Mouse (Mus musculus) adrenal gland, adult 10 weeks (tissue): Measurements from ENCODE around the gene Polr2j. TPM values are rescaled to one million over a fixed set of nuclear protein-coding genes. Genes with fewer than 3 reads are reported as not detected.

Source experiments
- polyA plus RNA-seq: library from polyadenylated mRNA; stranded (reverse); fragments of 350-450 nt; fragmentation: Illumina TruSeq; extraction: RNeasy Lipid Tissue Mini Kit (QIAGEN cat#74804); gene quantifications from one replicate; pipeline ENCODE4 v1.2.3, GENCODE M21; 2014; ENCODE audit warnings: low read depth, low replicate concordance

The Polr2j gene
- polyA plus RNA-seq: 6.1 TPM

GRCm38 (mm10) chr5:136115891-136116783, at the start of gene Polr2j:
TSS of gene Polr2j (plus strand) at chr5:136116631.

DNA sequence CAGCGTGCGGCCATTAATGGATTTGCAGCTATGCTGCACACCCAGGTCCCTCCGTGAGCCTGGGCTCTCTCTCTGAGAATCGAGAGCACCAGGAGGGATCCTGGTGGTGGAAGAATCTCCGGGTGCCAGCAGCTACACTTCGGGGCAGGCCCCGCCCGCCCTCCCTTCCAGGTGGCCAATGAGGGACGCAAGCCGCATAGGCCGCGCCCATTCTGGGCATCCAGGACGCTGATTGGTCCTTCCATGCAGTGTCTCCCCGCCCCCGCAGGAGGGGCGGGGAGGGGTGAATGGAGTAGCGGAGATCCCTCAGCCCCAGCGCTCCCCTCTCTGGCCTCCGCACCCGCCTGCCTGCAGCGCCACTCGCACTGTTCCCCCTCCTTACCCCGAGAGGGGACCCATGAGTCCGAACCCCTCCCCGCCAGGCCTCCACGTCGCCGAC, 32.7 kb upstream of the Polr2j start, which contains the start of gene Rasa4:
Gene Rasa4, plus strand, starts transcription at position 248 of the 439 bp plus-strand sequence.

DNA sequence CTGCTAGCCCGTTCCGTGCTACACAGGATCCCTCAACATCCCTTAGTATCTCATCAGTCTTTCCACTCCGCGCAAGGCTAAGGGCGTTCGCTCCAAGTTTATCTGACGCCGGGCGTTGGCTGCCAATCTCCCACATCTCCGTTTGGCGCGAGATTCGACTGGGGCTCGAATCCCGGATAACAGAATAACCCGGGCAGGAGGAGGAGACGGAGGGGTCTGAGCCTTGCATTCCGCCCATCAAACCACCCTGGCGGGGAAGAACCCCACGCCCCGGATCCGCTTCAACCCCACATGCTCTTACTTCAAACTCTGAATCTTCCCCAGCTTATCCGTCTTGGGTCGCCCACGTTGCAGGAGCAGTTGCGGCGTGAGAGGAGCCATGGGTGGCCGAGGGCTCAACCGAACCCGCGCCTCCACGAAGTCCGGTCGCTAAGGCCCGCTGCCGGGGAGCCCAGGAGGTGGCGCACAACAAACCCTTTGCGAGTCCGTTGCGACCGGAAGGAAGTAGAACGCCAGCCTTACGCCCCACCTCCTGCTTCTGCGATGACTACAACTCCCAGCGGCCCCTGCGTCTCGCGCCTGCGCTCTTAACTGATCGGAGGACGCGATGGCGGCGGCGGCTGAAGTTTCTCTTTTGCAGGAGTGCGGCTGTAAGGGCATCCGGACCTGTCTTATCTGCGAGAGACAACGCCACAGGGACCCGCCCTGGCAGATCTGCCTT, 19.3 kb downstream of the Polr2j start, which contains the start of the genes Lrwd1 and Alkbh4:
Gene Lrwd1, minus strand, starts transcription at position 504 of the 721 bp plus-strand sequence.
Gene Alkbh4, plus strand, starts transcription at position 576 of the 721 bp plus-strand sequence.

GRCm38 (mm10) chr5:136170512-136171362, 54.3 kb downstream of the Polr2j start, which contains the start of gene Orai2:
TSS of gene Orai2 (minus strand) at chr5:136170713.

Other genes with a start within 250 kb of the Polr2j start
- 0.99 TPM for gene Hspb1, start 228.7 kb upstream of the Polr2j start, polyA plus RNA-seq
- 368 TPM for gene Ywhag, start 182.0 kb upstream of the Polr2j start, polyA plus RNA-seq
- 1.4 TPM for gene Ssc4d, start 142.1 kb upstream of the Polr2j start, polyA plus RNA-seq
- gene Zp3, start 136.5 kb upstream of the Polr2j start, polyA plus RNA-seq: not detected
- 0.41 TPM for gene Dtx2, start 121.8 kb upstream of the Polr2j start, polyA plus RNA-seq
- 0.70 TPM for gene Upk3b, start 78.1 kb upstream of the Polr2j start, polyA plus RNA-seq
- gene Upk3bl, start 62.1 kb upstream of the Polr2j start, polyA plus RNA-seq: not detected
- gene Rasa4, start 32.7 kb upstream of the Polr2j start, polyA plus RNA-seq: 0.23 TPM
- 0.47 TPM for gene Lrwd1, start 19.4 kb downstream of the Polr2j start, polyA plus RNA-seq
- 0.93 TPM for gene Alkbh4, start 19.5 kb downstream of the Polr2j start, polyA plus RNA-seq
- gene Orai2, start 54.1 kb downstream of the Polr2j start, polyA plus RNA-seq: 0.82 TPM
- gene Prkrip1, start 82.3 kb downstream of the Polr2j start, polyA plus RNA-seq: 32.7 TPM
- 0.64 TPM for gene Sh2b2, start 129.9 kb downstream of the Polr2j start, polyA plus RNA-seq